Mouse (Mus musculus): ENCODE results near the gene Ube2q1.
A peak's percentile ranks its signal among the peaks of the same experiment; 100 is the strongest.
"Not testable (repeated sequence)": the region's sequence is repeated elsewhere in the genome, so short reads cannot be mapped to it uniquely, and the experiment has no call there.

Ube2q1 gene

DNA sequence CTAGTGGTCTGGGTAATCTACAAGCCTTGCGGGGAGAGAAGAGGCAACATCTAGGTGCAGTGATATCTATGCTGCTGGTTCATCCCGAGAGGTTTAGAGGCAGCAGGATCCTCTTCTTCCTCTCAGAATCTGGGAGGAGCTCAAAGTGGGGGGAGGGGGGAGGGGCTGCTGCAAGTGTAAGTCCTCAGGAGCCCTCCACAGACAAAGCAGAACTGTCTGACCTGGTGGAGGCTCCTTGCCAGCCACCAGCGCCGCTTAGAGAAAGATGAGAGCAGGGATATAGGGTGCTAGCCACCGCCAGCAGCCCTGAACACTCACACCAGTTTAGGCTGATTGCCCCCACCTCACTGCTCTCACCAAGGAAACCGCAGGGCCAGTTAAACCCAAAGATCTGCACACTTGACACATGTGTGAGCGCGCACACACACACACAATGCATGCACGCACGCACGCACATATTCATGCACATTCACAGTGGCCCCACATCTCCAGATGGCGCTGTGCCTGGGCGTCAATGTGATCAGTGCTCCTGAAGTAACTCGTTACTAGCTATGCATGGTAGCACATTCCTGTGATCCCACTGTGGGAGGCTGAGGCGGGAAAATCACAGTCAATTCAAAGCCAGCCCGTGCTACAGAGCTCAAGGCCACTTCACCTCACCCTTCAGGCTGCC lies 15.4 kb downstream of the Ube2q1 start:
- no peak for DNase-seq

DNA sequence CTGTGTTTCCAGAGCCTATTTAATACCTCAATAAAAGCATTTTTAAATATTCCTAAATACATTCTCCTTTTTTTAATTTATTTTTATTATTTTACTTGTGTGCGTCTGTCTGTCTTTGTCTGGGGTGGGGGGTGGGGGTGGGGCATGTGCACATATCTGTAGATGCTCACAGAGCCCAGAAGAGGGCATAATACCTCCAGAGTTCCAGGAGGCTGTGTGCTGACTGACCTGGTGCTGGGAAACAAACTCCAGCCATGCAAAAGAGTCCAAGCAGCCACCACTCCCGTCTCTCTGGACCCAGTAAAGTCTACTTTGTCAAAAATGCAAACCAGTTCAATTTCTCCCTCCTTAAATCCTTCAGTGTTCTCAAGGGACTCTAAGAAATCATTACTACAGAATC lies 21.2 kb downstream of the Ube2q1 start:
- no peak for DNase-seq

DNA sequence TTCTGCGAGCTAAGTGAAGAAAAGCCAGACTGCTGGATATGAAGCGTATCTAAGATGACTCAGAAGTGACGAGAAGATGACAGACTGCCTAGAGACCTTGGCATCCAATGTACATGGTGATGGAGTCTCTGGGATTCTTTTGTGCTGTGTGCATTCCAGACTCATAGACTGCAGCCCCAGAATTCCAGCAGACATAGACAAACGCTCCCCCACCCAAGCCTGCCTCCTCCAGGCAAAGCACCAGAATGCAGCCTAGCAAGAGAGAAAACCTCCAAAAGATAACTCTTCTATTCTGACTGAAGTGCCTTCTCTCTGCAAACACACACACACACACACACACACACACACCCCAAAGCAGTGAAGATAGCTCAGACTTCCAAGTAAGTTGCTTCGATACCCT lies 22.3 kb downstream of the Ube2q1 start:
- no peak for DNase-seq

DNA sequence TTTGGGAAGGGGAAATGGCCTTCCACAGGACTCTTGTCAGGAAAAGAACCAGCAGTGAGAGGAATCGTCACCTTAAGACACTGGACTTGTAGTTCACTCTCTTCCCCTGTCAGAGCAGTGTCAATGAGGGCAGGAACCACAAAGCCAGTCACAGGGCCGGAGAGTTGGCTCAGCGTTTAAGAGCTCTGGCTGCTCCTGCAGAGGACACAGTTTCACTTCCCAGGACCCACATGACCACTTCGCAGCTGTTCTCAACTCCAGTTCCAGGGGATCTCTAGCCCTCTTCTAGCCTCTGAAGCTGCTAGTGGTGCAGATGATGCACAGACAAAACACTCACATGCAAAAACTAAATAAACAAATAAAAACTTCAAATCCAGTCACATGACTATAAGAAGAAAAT lies 22.9 kb downstream of the Ube2q1 start:
- no peak for DNase-seq

DNA sequence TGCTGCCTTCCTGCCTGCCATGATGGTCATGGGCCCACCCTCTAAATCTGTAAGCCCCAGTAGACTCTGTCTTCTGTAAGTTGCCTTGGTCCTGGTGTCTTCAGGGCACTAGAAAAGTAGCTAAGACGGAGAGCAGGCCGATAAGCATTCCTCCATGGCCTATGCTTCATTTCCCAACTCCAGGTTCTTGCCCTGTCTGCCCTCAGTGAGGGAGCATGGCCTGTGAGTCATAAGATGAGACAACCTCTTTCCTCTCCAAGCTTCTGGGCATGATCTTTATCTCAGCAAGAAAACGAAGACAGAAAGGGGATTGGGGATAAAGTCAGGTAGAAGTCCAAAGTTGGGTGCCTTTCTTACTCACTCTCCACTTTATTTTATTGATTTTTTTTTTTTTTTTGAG lies 25.1 kb downstream of the Ube2q1 start:
- DNase-seq = no peak

DNA sequence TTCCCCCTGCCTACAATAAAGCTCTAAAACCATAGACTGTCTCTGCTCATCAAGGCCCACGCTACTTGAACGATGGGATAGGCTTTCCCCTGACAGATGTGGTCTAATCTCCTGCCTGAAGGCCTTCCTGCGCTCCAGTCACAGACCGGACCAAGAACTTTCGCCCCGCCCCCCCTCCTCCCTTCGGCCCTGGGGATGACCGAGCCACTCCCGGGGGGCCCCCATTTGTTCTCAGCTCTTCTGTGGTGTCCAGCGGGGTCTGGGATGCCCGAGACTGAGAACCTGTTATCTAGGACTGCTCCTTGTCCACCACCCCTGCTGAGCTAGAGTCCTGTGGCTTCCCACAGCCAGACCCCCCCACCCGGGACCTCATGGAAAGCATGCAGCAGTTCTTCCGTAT lies 26.1 kb downstream of the Ube2q1 start:
- no peak for DNase-seq

DNA sequence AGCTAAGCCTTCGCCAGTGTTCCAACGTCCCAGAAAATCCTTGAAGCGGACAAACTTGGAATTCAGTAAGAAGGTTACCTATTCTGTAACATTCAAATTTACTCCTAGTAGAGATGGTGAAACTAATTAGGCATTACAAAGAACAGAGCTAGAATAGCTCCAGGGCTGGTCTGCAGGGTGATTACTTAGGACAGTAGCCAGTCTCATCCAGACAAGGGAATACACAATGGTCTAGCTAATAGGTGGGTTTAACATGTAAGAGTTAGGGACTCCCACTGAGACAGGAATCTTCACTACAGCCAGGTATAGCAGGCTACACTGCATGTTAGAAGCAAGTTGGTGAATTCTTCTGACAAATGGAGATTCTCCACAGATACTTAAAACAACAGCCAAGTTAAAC lies 26.7 kb downstream of the Ube2q1 start:
- DNase-seq = not testable (repeated sequence)

DNA sequence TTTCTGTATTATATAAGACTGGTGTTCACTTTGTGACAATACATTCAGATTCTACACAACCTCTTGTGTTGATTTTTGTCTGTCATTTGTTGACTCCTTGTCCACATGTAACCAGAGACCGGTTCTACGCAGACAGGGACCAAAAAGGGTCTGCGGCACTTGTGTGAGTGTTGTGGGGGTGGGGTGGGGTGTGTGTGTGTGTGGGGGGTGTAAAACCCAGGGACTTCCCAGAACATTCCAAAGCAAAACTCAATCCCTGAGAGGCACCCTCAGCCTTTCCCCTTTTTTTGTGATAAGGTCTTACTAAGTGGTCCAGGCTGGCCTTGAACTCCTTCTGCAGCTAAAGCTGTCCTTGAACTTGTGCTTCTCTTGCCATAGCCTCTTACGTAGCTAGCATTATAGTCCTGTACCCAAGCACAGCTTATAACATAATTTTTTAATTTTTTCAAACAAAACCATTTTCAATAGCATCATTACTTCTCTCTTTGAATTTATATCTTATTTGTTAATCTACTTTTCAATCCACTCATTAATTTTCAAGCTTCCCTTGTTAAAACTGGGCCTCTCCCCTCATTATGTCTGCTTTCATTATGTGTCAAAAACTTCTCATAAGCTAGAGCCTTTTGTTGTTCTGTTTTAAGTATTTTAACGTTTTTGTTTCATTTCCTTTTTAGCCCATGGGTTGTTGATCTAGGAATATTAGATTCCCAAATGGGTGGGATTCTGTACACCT lies 27.5 kb downstream of the Ube2q1 start:
- DNase-seq = no peak

DNA sequence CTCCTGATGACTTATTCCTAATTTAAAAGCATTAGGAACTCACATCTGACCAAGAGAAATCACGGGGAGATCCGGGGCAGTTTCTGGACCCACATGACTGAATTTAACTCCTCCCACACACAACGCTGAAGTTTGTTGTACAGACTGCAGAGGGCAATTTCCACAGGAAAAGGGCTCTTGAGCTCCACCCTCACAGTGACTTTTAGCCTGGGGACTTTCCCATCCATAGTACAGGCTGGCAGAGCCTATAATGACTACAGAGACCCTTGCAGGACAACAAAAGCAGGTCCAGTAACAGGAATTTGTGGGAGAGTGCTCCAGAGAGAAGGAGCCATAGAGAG lies 28.1 kb downstream of the Ube2q1 start:
- no peak for DNase-seq

DNA sequence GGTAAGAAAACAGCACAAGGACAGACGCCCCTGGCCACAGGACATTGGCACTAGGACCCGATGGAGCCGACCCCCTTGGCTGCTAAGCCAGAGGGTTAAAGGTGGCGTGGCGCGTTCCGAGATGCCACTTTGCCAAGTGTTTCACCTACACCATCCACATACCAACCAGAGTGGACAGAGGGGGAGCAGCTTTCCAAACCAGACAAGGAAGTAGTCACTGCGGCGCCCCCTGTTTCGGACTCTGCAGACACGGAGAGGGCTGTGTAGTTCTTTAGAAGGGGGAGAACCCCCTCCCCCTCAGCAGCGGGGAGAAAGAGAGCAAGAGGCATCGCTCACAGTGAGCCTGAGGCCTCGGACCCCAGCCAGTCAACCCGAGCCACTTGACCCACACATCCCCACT lies 29.5 kb downstream of the Ube2q1 start:
- DNase-seq = no peak

DNA sequence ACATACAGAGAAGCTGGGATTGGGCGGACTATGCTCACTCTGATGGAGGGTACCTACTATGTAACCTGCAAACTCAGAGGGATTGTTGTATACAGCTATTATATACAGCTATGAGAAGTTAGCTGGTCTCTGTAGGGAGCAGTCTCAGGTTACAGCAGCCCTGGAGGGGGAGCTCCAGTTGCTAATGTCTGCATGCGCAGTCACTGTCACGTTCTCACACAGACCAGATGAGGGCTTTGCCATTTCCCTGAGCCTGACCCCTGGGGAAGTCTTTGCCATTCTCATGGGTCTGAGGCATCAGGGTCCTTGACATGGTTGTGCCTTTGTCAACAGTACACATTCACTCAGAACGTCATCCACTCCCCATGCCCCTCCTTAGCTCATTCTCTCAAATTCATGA lies 31.8 kb downstream of the Ube2q1 start:
- no peak for DNase-seq

DNA sequence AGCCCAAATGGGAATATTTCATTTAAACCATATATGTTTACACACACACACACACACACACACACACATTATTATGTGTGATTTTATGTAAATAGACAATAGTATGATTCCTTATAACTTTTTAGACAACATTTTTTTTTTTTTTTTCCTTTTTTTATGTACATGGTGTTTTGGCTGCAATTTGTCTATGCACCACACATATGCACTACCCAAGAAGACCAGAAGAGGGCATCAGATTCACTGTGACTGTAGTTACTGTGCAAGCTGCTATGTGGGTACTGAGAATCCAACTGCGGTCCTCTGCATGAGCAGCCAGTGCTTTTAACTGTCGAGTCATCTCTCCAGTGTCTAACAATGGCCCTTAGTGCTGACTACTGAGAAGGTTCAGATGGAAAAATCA lies 33.3 kb downstream of the Ube2q1 start:
- no peak for DNase-seq

DNA sequence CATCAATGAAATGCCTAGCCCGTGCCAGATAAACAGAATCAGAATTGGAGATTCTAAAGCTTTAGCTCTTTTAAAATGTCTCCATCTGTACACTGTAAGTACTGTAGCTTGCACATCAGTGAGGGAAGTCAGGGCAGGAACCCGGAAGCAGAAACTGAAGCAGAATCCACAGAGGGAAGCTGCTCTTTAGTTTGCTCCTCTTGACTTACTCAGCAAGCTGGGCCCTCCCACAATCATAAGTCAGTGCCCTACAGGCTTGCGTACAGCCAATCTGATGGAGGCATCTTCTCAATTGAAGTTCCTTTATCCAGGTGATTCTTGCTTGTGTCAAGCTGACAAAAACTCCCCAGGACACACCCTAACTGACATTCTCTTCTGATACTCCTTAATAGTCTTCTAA lies 33.8 kb downstream of the Ube2q1 start:
- DNase-seq = no peak

DNA sequence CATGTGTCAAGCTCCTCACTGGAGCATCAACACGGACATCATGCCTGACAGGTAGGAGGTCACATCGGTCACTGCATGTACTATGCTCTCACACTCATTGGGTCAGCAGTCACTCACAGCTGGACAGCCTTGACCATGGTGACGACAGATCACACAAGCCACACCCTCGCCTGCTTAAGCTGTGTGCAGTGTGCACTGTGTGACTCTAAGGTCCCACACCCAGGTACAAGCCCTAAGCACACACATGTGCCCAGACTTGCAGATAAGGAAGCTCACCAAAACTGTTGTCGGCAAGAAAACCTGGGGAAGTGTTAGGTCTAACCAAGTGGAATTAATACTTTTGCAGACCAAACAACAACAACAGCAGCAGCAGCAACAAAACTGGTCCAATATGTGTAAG lies 34.5 kb downstream of the Ube2q1 start:
- no peak for DNase-seq

DNA sequence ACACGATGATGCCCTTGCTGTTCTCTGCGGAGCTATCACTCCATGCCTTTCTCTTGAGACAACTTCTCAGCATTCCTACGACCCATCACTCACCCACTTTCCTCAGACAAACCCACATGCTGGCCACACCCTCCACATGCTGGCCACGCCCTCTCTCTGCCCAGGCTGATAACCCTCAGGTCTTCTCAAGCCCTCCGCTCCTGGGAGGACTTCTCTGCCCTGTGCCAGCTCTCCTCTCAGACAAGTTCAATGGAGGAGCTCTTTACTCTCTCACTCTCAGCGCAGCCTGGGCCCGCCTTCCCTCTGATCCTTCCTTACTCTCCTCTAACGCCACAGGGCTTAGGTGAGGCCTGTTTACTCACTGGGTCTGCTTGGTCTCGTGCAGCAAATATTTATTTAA lies 35.2 kb downstream of the Ube2q1 start:
- DNase-seq = no peak

DNA sequence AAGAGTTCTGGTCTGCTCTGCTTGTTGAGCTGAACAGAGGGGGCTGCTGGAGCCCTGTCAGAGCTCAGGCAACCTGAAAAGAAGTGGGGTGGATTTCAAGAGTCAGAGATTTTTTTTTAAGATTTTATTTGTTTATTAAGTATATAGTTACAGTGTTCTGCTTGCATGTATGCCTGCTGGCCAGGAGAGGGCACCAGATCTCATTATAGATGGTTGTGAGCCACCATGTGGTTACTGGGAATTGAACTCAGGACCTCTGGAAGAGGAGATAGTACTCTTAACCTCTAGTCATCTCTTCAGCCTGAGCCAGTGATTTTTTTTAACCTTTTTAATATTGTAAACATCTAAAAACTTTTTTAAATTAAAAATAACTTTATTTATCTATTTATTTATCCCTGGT lies 37.4 kb downstream of the Ube2q1 start:
- no peak for DNase-seq

DNA sequence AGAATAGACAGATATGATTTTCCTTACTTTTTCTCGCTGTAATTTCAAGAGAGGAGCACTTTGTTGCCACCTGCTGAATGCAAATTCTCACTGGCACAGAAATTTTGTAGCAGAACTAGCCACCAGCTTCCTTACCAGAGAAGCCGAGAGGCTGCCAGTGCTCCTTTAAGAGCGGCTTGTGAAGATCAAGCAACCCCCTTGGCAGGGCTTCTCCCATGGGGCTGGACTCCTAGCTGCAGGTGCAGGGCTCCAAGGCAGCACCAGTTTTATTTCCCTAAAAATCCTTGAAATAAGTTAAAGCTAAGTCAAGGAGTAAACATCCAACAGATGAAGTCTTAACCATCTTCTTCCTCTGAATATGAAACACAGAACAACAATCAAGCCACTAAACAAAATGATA lies 38.8 kb downstream of the Ube2q1 start:
- no peak for DNase-seq

DNA sequence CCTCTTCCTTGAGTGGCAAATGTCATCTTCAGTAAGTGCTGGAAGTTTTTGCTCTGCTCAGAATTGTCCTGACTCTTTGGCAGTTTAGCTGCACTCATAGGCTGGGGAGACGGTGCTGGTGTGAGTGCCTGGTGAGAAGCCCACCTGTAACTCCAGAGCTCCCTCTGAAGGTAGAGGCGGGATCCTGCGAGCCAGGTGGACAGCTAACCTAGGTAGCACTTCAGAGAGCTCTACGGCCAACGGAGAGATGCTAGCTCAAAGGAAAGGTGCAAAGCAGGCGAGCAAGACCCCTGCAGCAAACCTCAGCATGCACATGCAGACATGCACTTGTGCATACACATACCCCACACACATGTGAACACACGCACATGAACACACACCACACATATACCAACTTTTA lies 40.6 kb downstream of the Ube2q1 start:
- DNase-seq = no peak

DNA sequence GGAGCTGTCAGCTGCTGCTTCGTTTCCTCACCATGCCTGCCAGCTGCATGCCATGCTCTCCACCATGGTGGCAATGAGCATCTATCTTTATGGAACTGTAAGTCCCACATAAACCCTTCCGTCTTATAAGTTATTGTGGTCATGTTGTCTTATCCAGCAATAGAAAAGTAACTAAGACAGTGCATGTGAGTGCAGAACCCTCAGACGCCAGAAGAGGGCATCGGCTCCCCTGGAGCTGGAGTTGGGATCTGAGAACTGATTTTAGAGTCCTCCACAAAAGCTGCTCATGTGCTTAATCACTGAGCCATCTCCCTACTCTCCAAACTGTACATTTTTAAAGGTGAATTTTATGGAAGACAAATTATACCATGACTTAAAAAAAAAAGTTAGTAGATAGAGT lies 43.6 kb downstream of the Ube2q1 start:
- DNase-seq = peak in 1 of 2 experiments; percentile 38

DNA sequence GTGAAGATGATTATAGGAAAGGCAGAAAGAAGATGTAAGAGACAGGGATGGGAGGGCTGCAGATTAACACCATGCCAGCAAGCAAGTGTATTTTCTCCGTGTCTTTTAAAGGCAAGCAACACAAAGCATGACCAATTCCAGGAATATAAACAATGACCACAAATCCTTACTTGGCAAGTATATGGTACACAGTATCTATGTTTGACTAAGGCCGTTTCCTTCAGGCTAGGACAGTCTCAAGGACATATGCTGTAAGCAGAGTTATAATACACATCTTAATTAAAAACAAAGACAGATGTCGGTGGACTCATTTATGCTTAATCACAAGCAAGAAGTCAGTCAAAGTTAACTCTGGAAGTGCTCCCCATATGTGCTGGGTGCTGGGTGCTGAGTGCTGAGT lies 45.2 kb downstream of the Ube2q1 start:
- no peak for DNase-seq

DNA sequence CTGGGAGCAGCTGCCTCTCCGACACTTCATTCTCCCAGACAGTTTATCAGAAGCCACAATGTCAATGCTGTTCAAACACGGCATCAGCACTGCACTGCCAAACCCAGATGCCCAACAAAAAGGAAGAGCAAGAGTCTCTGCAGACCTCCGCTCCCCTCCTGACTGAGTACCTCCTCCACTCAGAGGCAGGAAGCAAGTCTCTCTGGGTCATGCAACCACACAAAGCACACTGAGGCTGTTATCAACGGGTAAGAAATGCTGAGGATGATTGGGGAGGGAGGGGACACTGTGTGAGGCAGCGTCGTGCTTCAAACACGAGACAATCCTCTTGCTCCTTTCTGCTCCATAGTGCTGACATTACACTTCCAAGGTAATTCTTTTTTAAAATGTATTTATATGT lies 46.5 kb downstream of the Ube2q1 start:
- no peak for DNase-seq

DNA sequence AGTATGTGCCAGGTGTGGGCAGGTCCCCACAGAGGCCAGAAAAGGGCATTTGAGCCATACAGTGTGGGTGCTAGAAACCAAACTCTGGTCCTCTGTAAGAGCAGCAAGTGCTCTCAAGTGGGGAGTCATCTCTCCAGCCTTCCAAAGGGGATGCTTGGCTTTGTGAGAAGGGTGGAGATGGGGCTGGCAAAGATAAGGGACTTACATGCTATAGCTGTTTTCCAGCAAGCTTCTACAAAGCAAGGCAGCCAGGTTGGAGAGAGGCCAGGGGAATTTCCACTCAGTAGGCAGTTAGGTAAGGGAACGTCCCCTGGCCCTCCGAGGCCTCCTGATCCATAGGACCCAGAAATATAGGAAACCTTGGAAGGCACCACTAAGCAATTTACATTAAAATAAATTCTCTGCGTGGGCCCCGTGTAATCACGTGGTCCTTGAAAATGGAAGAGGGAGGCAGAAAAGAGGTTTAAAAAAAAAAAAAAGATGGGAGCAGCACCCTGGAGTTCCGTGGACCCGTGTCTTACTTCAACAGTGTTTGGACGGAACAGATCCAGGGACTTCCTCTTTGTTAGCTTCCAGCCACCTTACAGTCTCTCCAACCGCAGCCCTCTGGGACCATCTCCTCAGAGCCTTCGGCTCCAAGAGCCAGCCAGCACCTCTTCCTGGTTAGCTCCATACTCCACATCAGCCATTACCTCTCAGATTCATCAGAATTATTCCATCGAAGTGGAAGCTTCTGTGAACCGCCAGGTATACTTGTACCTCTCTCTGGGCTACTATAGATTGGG lies 47.1 kb downstream of the Ube2q1 start:
- no peak for DNase-seq

DNA sequence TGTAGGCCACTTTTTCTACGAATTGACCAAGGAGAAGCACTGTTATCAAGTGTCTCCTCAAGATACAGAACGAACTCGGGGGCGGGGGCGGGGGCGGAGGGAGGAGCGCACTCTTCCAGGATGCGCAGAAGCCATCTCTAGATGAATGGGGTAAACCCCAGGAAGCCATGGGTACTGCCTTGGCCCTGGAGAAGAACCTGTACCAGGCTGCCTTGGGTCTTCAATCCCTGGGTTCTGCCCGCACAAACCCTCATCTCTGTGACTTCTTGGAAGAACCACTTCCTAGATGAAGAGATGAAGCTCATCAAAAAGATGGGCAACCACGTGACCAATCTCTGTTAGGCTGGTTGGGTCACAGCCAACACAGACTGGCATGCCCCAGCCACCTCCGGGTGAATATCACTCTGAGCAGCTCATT lies 47.7 kb downstream of the Ube2q1 start:
- no peak for DNase-seq

Data from cerebellum, postnatal 25 days (tissue).